Mouse (Mus musculus) 3134 (cell line): ENCODE measurements around the gene Gm28998.
"Not testable (repeated sequence)": the region's sequence is repeated elsewhere in the genome, so short reads cannot be mapped to it uniquely, and the experiment has no call there.

Source experiments
- DNase-seq: peaks from one replicate; pipeline ENCODE4 v3.0.0-alpha.2; 2011; ENCODE audit warnings: low spot score; ENCODE audit not compliant: insufficient read length; ENCODE audit errors: extremely low read depth

Gm28998 gene

GRCm38 (mm10) chrY:7253487-7253886 is at the start of gene Gm28998:
Gm28998 (plus strand) TSS chrY:7253787.
- not testable (repeated sequence) for DNase-seq
